In genomic region chrX:153006387-153006841, GRCm38 (mm10) we compare ENCODE assay signal across 8 mouse cellular contexts. TPM values are rescaled to one million over a fixed set of nuclear protein-coding genes. Genes with fewer than 3 reads are reported as not detected.
DNase-seq lines count a peak whose midpoint lies in the region; ATAC-seq lines count a peak whose summit lies in the region.

TSS of gene Usp51 (plus strand) at chrX:153006469.

- DNase-seq in lung, adult 18-20 months = peak; percentile 18 to 28
- DNase-seq in lung, postnatal 25 days (ENCODE audit: low spot score) = no peak
- DNase-seq in embryo, embryonic 10.5 days (ENCODE audit: low spot score) = peak; percentile 59
- peak; percentile 12 for DNase-seq in kidney, adult 11 months
- peak; percentile 53 for DNase-seq in limb, embryonic 11.5 days (ENCODE audit: low spot score)
- DNase-seq in spleen, postnatal 4 days (ENCODE audit: low spot score in 2 of 2) = peak; percentile 16 to 60

- H3K4me2 ChIP-seq in limb, embryonic 11.5 days (ENCODE audit: low read depth, severe bottlenecking) = peak within 1 kb of the TSS; percentile 55
- peak within 1 kb of the TSS; percentile 57 for H3K4me2 ChIP-seq in midbrain, embryonic 12.5 days (replicated peaks)

- peak; percentile 65 for ATAC-seq in granulocyte monocyte progenitor cell, adult 5-6 weeks (replicated peaks; ENCODE audit: poor library complexity, severe bottlenecking)
- ATAC-seq in limb, embryonic 11.5 days (ENCODE audit: insufficient number of reproducible peaks, low FRiP score, low TSS enrichment, low read depth) = peak; percentile 64
- peak; percentile 73 for ATAC-seq in midbrain, embryonic 12.5 days (ENCODE audit: low FRiP score, low read depth)

- 0 out of 2 replicates have a peak within 1 kb of the TSS, but pooled peaks have one; percentile 42 for H3K27ac ChIP-seq in limb, embryonic 11.5 days (replicated peaks; ENCODE audit: low read depth, low read length)
- H3K27ac ChIP-seq in midbrain, embryonic 12.5 days (replicated peaks) = peak within 1 kb of the TSS; percentile 84

- peak within 1 kb of the TSS; percentile 50 for H3K4me3 ChIP-seq in limb, embryonic 11.5 days (ENCODE audit: low read depth, low read length)
- peak within 1 kb of the TSS; percentile 59 for H3K4me3 ChIP-seq in midbrain, embryonic 12.5 days

- no peaks in the 10 kb centered on the region for H3K36me3 ChIP-seq in limb, embryonic 11.5 days (ENCODE audit: control insufficient read depth, insufficient read depth, low read length)
- H3K36me3 ChIP-seq in midbrain, embryonic 12.5 days = no peaks in the 10 kb centered on the region

- no peaks in the 10 kb centered on the region for H3K4me1 ChIP-seq in limb, embryonic 11.5 days (ENCODE audit: control insufficient read depth, insufficient read depth, low read length)
- H3K4me1 ChIP-seq in midbrain, embryonic 12.5 days = no peaks in the 10 kb centered on the region

- no peaks in the 10 kb centered on the region for H3K9me3 ChIP-seq in limb, embryonic 11.5 days (ENCODE audit: control insufficient read depth, low read length)
- H3K9me3 ChIP-seq in midbrain, embryonic 12.5 days = no peaks in the 10 kb centered on the region

- 14% methylated on average over 23 of the region's 23 CpGs for WGBS in limb, embryonic 11.5 days
- WGBS in midbrain, embryonic 12.5 days = 21% methylated on average over 23 of the region's 23 CpGs

- H3K27me3 ChIP-seq in limb, embryonic 11.5 days (ENCODE audit: control insufficient read depth, insufficient read depth, low read length) = 0 out of 2 replicates have a peak, but pooled peaks cover 2% of the 10 kb centered on the region
- peaks cover under 1% of the 10 kb centered on the region; the same call in 1 of the 2 replicates for H3K27me3 ChIP-seq in midbrain, embryonic 12.5 days

- H3K9ac ChIP-seq in limb, embryonic 11.5 days (ENCODE audit: low read length) = peak within 1 kb of the TSS; percentile 58
- H3K9ac ChIP-seq in midbrain, embryonic 12.5 days (replicated peaks) = peak within 1 kb of the TSS; percentile 62

RNA-seq across cellular contexts. Expression of gene Usp51, which starts in this region (rescaled TPM):
- 0.52 TPM in 1 of 2 replicates, not detected in the other for total RNA-seq in granulocyte monocyte progenitor cell, adult 5-6 weeks (2014; fragmentation: Nextera tagmentation)
- total RNA-seq in granulocyte monocyte progenitor cell, adult 5-6 weeks (2017) = 0.67 and 0.82 TPM in 2 replicates
- polyA plus RNA-seq in limb, embryonic 11.5 days (2014; fragmentation: Nextera tagmentation; extraction: Ambion mirVana) = 1.6 and 1.9 TPM in 2 replicates
- polyA plus RNA-seq in midbrain, embryonic 12.5 days (2016; fragmentation: Nextera tagmentation; extraction: Ambion mirVana) = 4.0 and 5.0 TPM in 2 replicates

Comparison
In these comparisons a context has a peak if more than half of its experiments do, and no peak if none do; other contexts are left out.
1. Peak in ATAC-seq in granulocyte monocyte progenitor cell, adult 5-6 weeks; RNA of the gene not detected or under 1 TPM.